Mouse (Mus musculus) erythroblast, embryonic 14.5 days (primary cell): Measurements from ENCODE around the gene Aamdc.

Experiments used
- GATA1 ChIP-seq: IDR thresholded peaks from 2 replicates; pipeline ENCODE4 v1.6.1; 2012; ENCODE audit warnings: low read length, inconsistent platforms, mixed read lengths
- TAL1 ChIP-seq: IDR thresholded peaks from 3 replicates; pipeline ENCODE4 v1.6.1; 2012; ENCODE audit warnings: low read length, inconsistent platforms, mixed read lengths

GRCm38 (mm10) chr7:97598548-97598947, 19.3 kb upstream of the Aamdc start:
- TF ChIP-seq GATA1 (no peak), TAL1 (no peak)
